Mouse (Mus musculus) WW6 (cell line): ENCODE data around the gene Fgfr3.

Experiments used
- DNase-seq: peaks from one replicate; pipeline ENCODE4 v3.0.0-alpha.2; 2013; ENCODE audit warnings: low read depth, low spot score

Fgfr3 gene

DNA sequence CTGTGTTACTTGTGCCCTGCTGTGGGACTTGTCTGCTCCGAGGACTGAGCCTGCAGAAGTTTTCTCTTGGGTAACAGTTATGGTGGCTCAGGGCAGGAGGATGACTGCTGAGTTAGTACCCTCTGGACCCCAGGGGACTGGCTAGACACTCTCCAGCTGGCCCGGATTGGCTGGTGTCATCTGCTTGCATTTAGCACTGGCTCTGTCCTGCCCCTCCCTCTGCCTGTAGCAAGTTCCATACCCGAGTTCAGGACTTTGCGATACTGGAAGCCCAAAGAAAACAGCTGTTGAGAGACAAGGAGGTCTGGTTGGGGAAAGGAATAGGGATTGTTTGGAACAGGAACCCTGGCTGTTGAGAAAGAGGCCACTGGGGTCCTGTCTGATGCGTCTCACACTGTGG lies 9.0 kb downstream of the Fgfr3 start:
- DNase-seq: no peak

DNA sequence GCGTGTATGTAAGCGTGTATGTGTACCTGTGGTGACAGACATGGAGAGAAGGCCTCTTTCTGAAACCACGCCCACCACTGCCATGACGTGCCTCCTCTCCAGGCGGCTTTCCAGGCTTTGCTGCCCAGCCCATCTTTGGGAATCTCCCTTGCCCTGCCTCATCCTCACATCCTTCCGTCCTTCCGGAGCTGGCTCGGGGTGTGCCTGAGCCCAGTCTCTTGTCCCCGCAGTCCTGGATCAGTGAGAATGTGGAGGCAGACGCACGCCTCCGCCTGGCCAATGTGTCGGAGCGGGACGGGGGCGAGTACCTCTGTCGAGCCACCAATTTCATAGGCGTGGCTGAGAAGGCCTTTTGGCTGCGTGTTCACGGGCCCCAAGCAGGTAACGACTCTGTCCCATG lies 9.6 kb downstream of the Fgfr3 start:
- no peak for DNase-seq

- DNase-seq: no peak
These were observed 12.4 kb downstream of the Fgfr3 start for GRCm38 (mm10) chr5:33733837-33734236.

GRCm38 (mm10) chr5:33735412-33736092 lies 14.1 kb downstream of the Fgfr3 start:
- DNase-seq: no peak

DNA sequence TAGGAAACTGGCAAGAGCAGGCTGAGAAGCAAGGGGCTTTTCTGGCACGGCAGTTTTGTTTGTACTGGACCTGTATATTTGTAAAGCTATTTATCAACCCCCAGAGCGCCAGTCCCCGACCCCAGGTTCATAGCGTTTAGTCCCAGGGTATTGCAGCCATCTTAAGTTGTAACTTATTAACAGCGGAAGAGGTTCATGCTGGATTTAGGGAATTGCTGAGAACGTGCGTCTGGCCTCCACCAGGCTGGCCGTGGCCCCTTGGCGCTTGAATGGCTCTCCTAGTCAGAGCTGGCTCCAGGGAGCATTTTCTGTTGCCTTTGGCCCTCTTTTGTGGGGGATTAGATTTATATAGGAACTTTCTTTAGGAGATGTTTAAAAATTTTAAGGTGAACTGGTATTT lies 14.8 kb downstream of the Fgfr3 start:
- no peak for DNase-seq

- no peak for DNase-seq
These were observed 16.4 kb downstream of the Fgfr3 start for GRCm38 (mm10) chr5:33737903-33738321.

GRCm38 (mm10) chr5:33738341-33738740 lies 16.9 kb downstream of the Fgfr3 start:
- no peak for DNase-seq

DNA sequence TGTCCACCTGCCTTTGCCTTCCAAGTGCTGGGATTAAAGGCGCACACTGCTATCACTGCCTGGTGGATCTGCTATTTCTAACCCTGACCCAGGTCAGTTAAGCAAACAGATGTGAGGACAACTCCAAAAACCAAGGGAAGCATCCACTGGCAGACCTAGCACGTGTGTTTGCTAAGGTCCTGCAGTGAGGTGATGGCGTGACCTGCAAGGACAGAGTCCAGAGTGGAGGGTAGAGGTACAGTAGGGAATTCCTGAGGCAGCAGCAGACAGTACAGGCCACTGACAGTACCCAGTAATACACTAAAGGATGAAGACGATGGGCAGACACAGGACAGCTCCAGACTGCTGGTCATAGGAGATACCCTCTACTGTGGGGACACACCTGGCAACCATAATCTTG lies 19.1 kb downstream of the Fgfr3 start:
- DNase-seq: no peak

GRCm38 (mm10) chr5:33743481-33743880 lies 22.0 kb downstream of the Fgfr3 start:
- DNase-seq: no peak

- DNase-seq: no peak
These were observed 55.7 kb downstream of the Fgfr3 start for GRCm38 (mm10) chr5:33777195-33777594.

DNA sequence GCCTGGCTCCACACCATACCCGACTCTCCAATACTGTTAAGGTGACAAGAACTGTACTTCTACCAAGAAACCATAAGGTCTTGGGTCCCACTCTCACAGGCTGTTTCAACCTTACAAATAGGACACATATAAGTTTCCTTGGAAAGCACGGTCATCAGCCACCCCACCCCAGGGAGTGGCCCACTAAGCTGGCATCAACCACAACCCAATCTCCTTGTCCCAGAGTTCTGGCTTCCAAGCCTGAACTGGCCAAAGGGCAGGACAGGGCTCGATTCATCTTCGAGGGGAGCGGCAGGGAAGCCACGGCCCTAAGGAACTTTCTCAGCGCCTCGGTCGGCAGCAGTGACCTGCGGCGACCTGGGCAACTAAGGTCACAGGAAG lies 60.5 kb downstream of the Fgfr3 start:
- no peak for DNase-seq

DNA sequence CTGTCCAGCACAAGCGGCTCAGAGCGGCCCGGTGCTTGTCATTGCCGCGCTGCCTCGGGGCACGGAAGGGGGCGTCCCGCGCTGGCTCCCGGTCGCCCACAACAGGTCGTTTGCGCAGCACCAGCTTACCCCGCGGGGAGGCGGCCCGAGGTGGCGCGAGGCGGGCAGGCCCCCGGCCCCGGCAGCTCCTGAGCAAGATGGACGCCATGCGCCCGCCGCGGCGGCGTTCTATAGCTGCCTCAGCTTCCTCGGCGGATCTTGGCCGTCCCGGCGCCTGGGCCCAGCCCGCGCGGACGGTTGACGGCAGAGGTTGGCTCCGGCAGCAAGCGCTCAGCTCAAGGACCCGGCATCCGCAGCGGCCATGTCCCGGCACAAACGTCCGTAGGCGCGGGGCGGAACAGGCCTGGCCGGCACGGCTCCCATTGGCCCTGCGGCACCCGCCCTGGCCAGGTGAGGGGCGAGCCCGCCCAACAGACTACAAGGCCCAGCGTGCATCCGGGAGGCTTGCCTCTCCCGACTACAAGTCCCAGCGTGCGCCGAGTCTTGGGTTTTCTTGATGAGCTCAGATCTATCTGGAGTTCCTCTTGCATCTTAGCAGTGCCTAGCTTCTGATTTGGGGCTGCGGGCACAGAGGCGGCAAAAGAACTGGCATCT lies 61.0 kb downstream of the Fgfr3 start, which contains the start of gene Letm1:
Gene Letm1 (minus strand): TSS at position 473 of the 654 bp plus-strand sequence.
- peak; percentile 84 for DNase-seq

DNA sequence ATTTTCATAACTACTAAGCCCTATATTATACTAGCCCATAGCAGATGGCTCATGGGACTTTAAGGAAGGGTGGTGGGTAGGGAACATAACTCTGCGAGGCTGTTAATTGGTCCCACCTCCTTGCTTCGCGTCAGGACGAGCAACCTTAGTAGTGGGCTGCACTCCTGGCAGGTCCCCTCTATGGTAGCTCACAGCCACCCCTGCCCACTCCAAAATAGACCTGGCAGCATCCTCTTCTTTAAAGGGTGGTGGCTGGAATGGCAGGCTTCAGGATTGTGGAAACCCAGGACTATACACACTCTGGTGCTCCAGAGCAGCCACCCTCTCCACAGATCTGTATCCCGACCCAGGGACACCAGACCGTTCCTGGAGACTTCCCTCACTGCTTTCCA lies 61.5 kb downstream of the Fgfr3 start:
- no peak for DNase-seq
